Mouse (Mus musculus): ENCODE measurements around the gene Rad51b. TPM values are rescaled to one million over a fixed set of nuclear protein-coding genes. Genes with fewer than 3 reads are reported as not detected.

Rad51b gene
- polyA plus RNA-seq, 1 experiment from 2014 or later, result 8.0 TPM

DNA sequence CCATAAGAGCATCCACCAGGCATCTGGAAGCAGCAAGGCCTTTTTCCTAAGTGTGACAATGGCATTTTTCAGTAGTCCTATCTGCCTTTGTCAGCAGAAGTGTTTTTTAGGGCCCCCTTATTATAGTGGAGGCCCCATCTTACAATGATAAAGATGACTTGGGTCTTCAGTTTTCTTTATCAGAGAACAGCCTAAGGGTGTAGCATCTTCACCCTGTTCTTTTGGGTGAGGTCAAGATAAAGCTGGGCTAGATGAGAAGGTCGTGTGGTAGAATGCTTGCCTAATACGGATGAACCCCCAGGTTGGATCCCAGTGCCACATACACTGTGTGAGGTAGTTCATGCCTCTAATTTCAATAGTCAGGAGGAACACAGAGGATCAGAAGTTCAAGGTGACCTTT lies 307.8 kb downstream of the Rad51b start:
- no peaks in the 10 kb centered on the region for H3K36me3 ChIP-seq (ENCODE audit: control insufficient read depth, insufficient read depth, low read length)
- 91% methylated on average over 2 of the region's 2 CpGs for WGBS
- ATAC-seq (replicated peaks; ENCODE audit: low FRiP score), result no peak
- H3K4me3 ChIP-seq (ENCODE audit: low read depth, low read length), result no peak overlapping the region
- H3K4me2 ChIP-seq (ENCODE audit: low read depth, low read length, severe bottlenecking), result no peak overlapping the region
- no peaks in the 10 kb centered on the region for H3K27me3 ChIP-seq (ENCODE audit: control insufficient read depth, insufficient read depth, low read length)
- H3K9ac ChIP-seq (ENCODE audit: low read length), result no peak overlapping the region
- H3K4me1 ChIP-seq (replicated peaks; ENCODE audit: control insufficient read depth, insufficient read depth, low read length), result peaks cover 9% of the 10 kb centered on the region
- no peak for DNase-seq (ENCODE audit: low spot score)
- no peak overlapping the region for H3K27ac ChIP-seq (ENCODE audit: low read depth, low read length)
- no peaks in the 10 kb centered on the region for H3K9me3 ChIP-seq (ENCODE audit: control insufficient read depth, low read length)

- DNase-seq (ENCODE audit: low spot score) (no peak), ATAC-seq (replicated peaks; ENCODE audit: low FRiP score) (no peak)
- Histone ChIP-seq H3K9ac (ENCODE audit: low read length) (no peak overlapping the region), H3K4me3 (ENCODE audit: low read depth, low read length) (no peak overlapping the region), H3K9me3 (ENCODE audit: control insufficient read depth, low read length) (no peaks in the 10 kb centered on the region), H3K4me2 (ENCODE audit: low read depth, low read length, severe bottlenecking) (no peak overlapping the region), H3K27me3 (ENCODE audit: control insufficient read depth, insufficient read depth, low read length) (no peaks in the 10 kb centered on the region), H3K36me3 (ENCODE audit: control insufficient read depth, insufficient read depth, low read length) (no peaks in the 10 kb centered on the region), H3K27ac (ENCODE audit: low read depth, low read length) (no peak overlapping the region), H3K4me1 (replicated peaks; ENCODE audit: control insufficient read depth, insufficient read depth, low read length) (peaks cover 11% of the 10 kb centered on the region)
- WGBS, result 94% methylated on average over 11 of the region's 11 CpGs
Observed at GRCm38 (mm10) chr12:79606197-79606631, 309.1 kb downstream of the Rad51b start.

- no peak overlapping the region for H3K9ac ChIP-seq (ENCODE audit: low read length)
- H3K27ac ChIP-seq (ENCODE audit: low read depth, low read length), result 0 out of 2 replicates have a peak overlapping the region, but pooled peaks have one; percentile 0
- H3K4me2 ChIP-seq (ENCODE audit: low read depth, low read length, severe bottlenecking), result no peak overlapping the region
- peaks cover 26% of the 10 kb centered on the region for H3K4me1 ChIP-seq (replicated peaks; ENCODE audit: control insufficient read depth, insufficient read depth, low read length)
- WGBS, result 44% methylated on average over 8 of the region's 8 CpGs
- H3K27me3 ChIP-seq (ENCODE audit: control insufficient read depth, insufficient read depth, low read length), result no peaks in the 10 kb centered on the region
- peak; percentile 56 for DNase-seq (ENCODE audit: low spot score)
- peak; percentile 76 for ATAC-seq (replicated peaks; ENCODE audit: low FRiP score)
- no peak overlapping the region for H3K4me3 ChIP-seq (ENCODE audit: low read depth, low read length)
- H3K36me3 ChIP-seq (ENCODE audit: control insufficient read depth, insufficient read depth, low read length), result no peaks in the 10 kb centered on the region
- no peaks in the 10 kb centered on the region for H3K9me3 ChIP-seq (ENCODE audit: control insufficient read depth, low read length)
Observed at GRCm38 (mm10) chr12:79609399-79610010, 312.4 kb downstream of the Rad51b start.

DNA sequence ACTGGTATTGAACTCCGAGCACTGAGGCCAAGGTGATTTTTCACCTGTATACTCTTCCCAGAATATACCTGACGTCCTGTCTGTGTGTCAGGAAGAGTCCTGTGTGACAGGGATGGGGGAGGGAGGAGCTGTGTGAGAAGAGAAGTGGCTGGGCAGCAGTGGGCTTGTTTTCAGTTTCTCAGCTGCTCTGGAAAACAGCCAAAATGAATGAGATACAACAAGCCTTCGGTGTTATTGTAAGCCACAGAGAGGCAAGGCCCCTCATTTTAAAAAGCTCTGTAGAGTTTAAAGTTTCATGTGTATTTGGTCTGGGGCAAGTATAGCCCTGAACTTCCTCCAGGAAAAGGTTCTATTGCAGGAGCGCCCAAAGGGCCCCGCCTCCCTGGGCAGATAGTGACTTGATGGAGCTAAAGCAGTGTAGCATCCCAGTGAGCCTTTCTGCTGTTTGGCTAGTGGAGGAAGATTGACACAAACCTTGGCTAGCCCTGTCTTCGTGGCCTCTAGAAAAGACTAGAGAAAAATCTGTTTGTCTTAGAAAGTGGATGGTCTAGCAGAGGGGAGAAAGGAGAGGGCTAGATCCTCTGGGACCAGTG lies 313.5 kb downstream of the Rad51b start:
- no peak overlapping the region for H3K27ac ChIP-seq (ENCODE audit: low read depth, low read length)
- no peak overlapping the region for H3K4me2 ChIP-seq (ENCODE audit: low read depth, low read length, severe bottlenecking)
- no peaks in the 10 kb centered on the region for H3K9me3 ChIP-seq (ENCODE audit: control insufficient read depth, low read length)
- H3K4me1 ChIP-seq (replicated peaks; ENCODE audit: control insufficient read depth, insufficient read depth, low read length), result peaks cover 26% of the 10 kb centered on the region
- ATAC-seq (replicated peaks; ENCODE audit: low FRiP score) (no peak), DNase-seq (ENCODE audit: low spot score) (no peak)
- no peak overlapping the region for H3K9ac ChIP-seq (ENCODE audit: low read length)
- H3K4me3 ChIP-seq (ENCODE audit: low read depth, low read length), result no peak overlapping the region
- 84% methylated on average over 6 of the region's 6 CpGs for WGBS
- no peaks in the 10 kb centered on the region for H3K27me3 ChIP-seq (ENCODE audit: control insufficient read depth, insufficient read depth, low read length)
- H3K36me3 ChIP-seq (ENCODE audit: control insufficient read depth, insufficient read depth, low read length), result no peaks in the 10 kb centered on the region

- DNase-seq (ENCODE audit: low spot score), result no peak
- H3K4me3 ChIP-seq (ENCODE audit: low read depth, low read length), result no peak overlapping the region
- H3K9me3 ChIP-seq (ENCODE audit: control insufficient read depth, low read length), result no peaks in the 10 kb centered on the region
- H3K4me2 ChIP-seq (ENCODE audit: low read depth, low read length, severe bottlenecking), result no peak overlapping the region
- 91% methylated on average over 2 of the region's 2 CpGs for WGBS
- H3K9ac ChIP-seq (ENCODE audit: low read length), result no peak overlapping the region
- no peak overlapping the region for H3K27ac ChIP-seq (ENCODE audit: low read depth, low read length)
- no peak for ATAC-seq (replicated peaks; ENCODE audit: low FRiP score)
- H3K27me3 ChIP-seq (ENCODE audit: control insufficient read depth, insufficient read depth, low read length), result no peaks in the 10 kb centered on the region
- H3K36me3 ChIP-seq (ENCODE audit: control insufficient read depth, insufficient read depth, low read length), result no peaks in the 10 kb centered on the region
- H3K4me1 ChIP-seq (replicated peaks; ENCODE audit: control insufficient read depth, insufficient read depth, low read length), result peaks cover 26% of the 10 kb centered on the region
Observed at GRCm38 (mm10) chr12:79611665-79612064, 314.6 kb downstream of the Rad51b start.

DNA sequence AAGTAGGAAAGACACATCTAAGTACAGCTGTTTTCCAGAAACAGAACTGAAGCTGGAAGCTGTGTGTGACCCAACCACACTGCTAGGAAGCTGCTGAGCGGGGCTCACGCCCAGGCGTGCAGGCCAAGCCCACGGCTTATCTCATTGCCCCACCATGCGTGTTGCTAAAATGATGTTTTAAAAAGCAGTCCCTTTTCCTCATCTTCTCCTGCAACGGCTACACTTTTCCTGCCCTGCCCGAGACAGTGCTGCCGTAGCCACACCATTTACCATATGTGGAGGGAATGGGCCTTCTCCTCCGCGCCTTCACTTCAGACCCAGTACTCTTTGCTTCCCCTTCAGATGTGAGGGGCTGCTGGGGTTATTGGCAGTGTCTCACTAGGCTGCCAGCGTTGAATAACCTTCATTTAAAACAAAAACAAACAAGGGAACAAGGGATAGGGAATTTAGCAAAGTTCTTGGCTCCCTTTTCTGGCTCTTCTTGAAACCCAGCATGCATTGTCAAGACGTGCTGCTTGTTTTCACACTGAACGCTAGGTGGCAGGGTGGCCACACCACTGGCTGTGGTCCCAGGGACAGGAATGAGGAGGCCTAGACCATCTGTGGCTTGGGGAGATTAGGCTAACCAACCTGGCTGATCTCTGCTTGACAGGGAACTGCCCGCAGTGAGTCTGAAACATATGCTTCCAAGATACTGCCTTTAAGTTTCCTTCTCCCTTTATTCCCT lies 315.4 kb downstream of the Rad51b start:
- DNase-seq (ENCODE audit: low spot score) (peak; percentile 91), ATAC-seq (replicated peaks; ENCODE audit: low FRiP score) (peak; percentile 89)
- Histone ChIP-seq H3K9me3 (ENCODE audit: control insufficient read depth, low read length) (no peaks in the 10 kb centered on the region), H3K27me3 (ENCODE audit: control insufficient read depth, insufficient read depth, low read length) (no peaks in the 10 kb centered on the region), H3K4me2 (ENCODE audit: low read depth, low read length, severe bottlenecking) (no peak overlapping the region), H3K36me3 (ENCODE audit: control insufficient read depth, insufficient read depth, low read length) (no peaks in the 10 kb centered on the region), H3K4me1 (replicated peaks; ENCODE audit: control insufficient read depth, insufficient read depth, low read length) (peaks cover 26% of the 10 kb centered on the region), H3K27ac (ENCODE audit: low read depth, low read length) (peak overlapping the region; percentile 71), H3K9ac (ENCODE audit: low read length) (peak overlapping the region; percentile 41), H3K4me3 (ENCODE audit: low read depth, low read length) (no peak overlapping the region)
- 55% methylated on average over 14 of the region's 14 CpGs for WGBS

GRCm38 (mm10) chr12:79613061-79613788 lies 316.1 kb downstream of the Rad51b start:
- Histone ChIP-seq H3K4me3 (ENCODE audit: low read depth, low read length) (no peak overlapping the region), H3K9ac (ENCODE audit: low read length) (peak overlapping the region; percentile 27), H3K27me3 (ENCODE audit: control insufficient read depth, insufficient read depth, low read length) (no peaks in the 10 kb centered on the region), H3K36me3 (ENCODE audit: control insufficient read depth, insufficient read depth, low read length) (no peaks in the 10 kb centered on the region), H3K27ac (ENCODE audit: low read depth, low read length) (peak overlapping the region; percentile 71), H3K4me2 (ENCODE audit: low read depth, low read length, severe bottlenecking) (no peak overlapping the region), H3K4me1 (replicated peaks; ENCODE audit: control insufficient read depth, insufficient read depth, low read length) (peaks cover 26% of the 10 kb centered on the region), H3K9me3 (ENCODE audit: control insufficient read depth, low read length) (no peaks in the 10 kb centered on the region)
- 89% methylated on average over 8 of the region's 8 CpGs for WGBS
- 0 out of 2 replicates have a peak, but pooled peaks have one; percentile 51 for ATAC-seq (replicated peaks; ENCODE audit: low FRiP score)
- DNase-seq (ENCODE audit: low spot score), result no peak

GRCm38 (mm10) chr12:79613846-79614582 lies 316.9 kb downstream of the Rad51b start:
- Histone ChIP-seq H3K9me3 (ENCODE audit: control insufficient read depth, low read length) (no peaks in the 10 kb centered on the region), H3K4me3 (ENCODE audit: low read depth, low read length) (no peak overlapping the region), H3K27me3 (ENCODE audit: control insufficient read depth, insufficient read depth, low read length) (no peaks in the 10 kb centered on the region), H3K9ac (ENCODE audit: low read length) (no peak overlapping the region), H3K4me1 (replicated peaks; ENCODE audit: control insufficient read depth, insufficient read depth, low read length) (peaks cover 26% of the 10 kb centered on the region), H3K36me3 (ENCODE audit: control insufficient read depth, insufficient read depth, low read length) (no peaks in the 10 kb centered on the region), H3K4me2 (ENCODE audit: low read depth, low read length, severe bottlenecking) (no peak overlapping the region), H3K27ac (ENCODE audit: low read depth, low read length) (no peak overlapping the region)
- ATAC-seq (replicated peaks; ENCODE audit: low FRiP score), result no peak
- no peak for DNase-seq (ENCODE audit: low spot score)
- 78% methylated on average over 9 of the region's 9 CpGs for WGBS
